Mouse (Mus musculus) monocyte, adult 2 months (primary cell): Measurements from ENCODE around the gene Slc25a11.

Experiments
- DNase-seq, 2 experiments: peaks; one replicate each; pipeline ENCODE4 v3.0.0; 2022; ENCODE audit warnings: low spot score in 2 of 2, low read depth in 1 of 2

The Slc25a11 gene

GRCm38 (mm10) chr11:70625473-70625872, 21.8 kb downstream of the Slc25a11 start:
- DNase-seq = peak in 1 of 2 experiments; percentile 44

GRCm38 (mm10) chr11:70623053-70623742, 24.1 kb downstream of the Slc25a11 start:
- DNase-seq = no peak

- DNase-seq = no peak
Observed at GRCm38 (mm10) chr11:70621972-70622814, 25.1 kb downstream of the Slc25a11 start.

GRCm38 (mm10) chr11:70619101-70619500, 28.2 kb downstream of the Slc25a11 start, which contains the start of gene Chrne:
Chrne (minus strand) TSS chr11:70619216.
- no peak for DNase-seq

GRCm38 (mm10) chr11:70615516-70616093, 31.7 kb downstream of the Slc25a11 start, which contains the start of gene 4930544D05Rik:
4930544D05Rik (plus strand) TSS chr11:70615848.
- DNase-seq = no peak

GRCm38 (mm10) chr11:70615074-70615473, 32.2 kb downstream of the Slc25a11 start:
- peak in 1 of 2 experiments; percentile 69 for DNase-seq

GRCm38 (mm10) chr11:70612505-70612904, 34.8 kb downstream of the Slc25a11 start:
- no peak for DNase-seq

- DNase-seq = no peak
Observed at GRCm38 (mm10) chr11:70610752-70611151, 36.5 kb downstream of the Slc25a11 start.

- DNase-seq = no peak
Observed at GRCm38 (mm10) chr11:70608381-70609066, 38.8 kb downstream of the Slc25a11 start.

- DNase-seq = no peak
Observed at GRCm38 (mm10) chr11:70607611-70608010, 39.7 kb downstream of the Slc25a11 start.

GRCm38 (mm10) chr11:70606717-70607116, 40.6 kb downstream of the Slc25a11 start:
- no peak for DNase-seq

GRCm38 (mm10) chr11:70605024-70605566, 42.2 kb downstream of the Slc25a11 start:
- peak in 1 of 2 experiments; percentile 72 for DNase-seq

- no peak for DNase-seq
Observed at GRCm38 (mm10) chr11:70598451-70598953, 48.8 kb downstream of the Slc25a11 start.

- peak in 1 of 2 experiments; percentile 40 for DNase-seq
Observed at GRCm38 (mm10) chr11:70597301-70597700, 50.0 kb downstream of the Slc25a11 start.

GRCm38 (mm10) chr11:70596094-70596493, 51.2 kb downstream of the Slc25a11 start:
- DNase-seq = no peak

- peak in 1 of 2 experiments; percentile 55 for DNase-seq
Observed at GRCm38 (mm10) chr11:70595638-70596037, 51.6 kb downstream of the Slc25a11 start.

GRCm38 (mm10) chr11:70594253-70594989, 52.9 kb downstream of the Slc25a11 start:
- DNase-seq = no peak
